Mouse (Mus musculus) liver, embryonic 15.5 days (tissue): ENCODE data around the gene Cdkn2a. TPM values are rescaled to one million over a fixed set of nuclear protein-coding genes. Genes with fewer than 3 reads are reported as not detected.

Experiments used
- polyA plus RNA-seq: library from polyadenylated mRNA; unstranded; fragments of >200 nt; fragmentation: Nextera tagmentation; extraction: Ambion mirVana; gene quantifications from 2 replicates; pipeline ENCODE4 v1.2.1, GENCODE M21; 2015

Gene Cdkn2a
- polyA plus RNA-seq, 1 experiment from 2014 or later = not detected

Other genes with a start within 250 kb of the Cdkn2a start
- gene Mtap, start 157.5 kb downstream of the Cdkn2a start, polyA plus RNA-seq = 18.0 and 18.4 TPM in 2 replicates
- gene Cdkn2b, start 16.4 kb upstream of the Cdkn2a start, polyA plus RNA-seq = 0.14 TPM in 1 of 2 replicates, not detected in the other